Mouse (Mus musculus): ENCODE results near the gene Mxra8.
A peak's percentile ranks its signal among the peaks of the same experiment; 100 is the strongest.

Gene Mxra8

GRCm38 (mm10) chr4:155839483-155839910, at the start of gene Mxra8:
Mxra8 (plus strand) TSS chr4:155839680.
- DNase-seq (ENCODE audit: low read depth, low spot score), result peak; percentile 76

GRCm38 (mm10) chr4:155790021-155790489, 49.4 kb upstream of the Mxra8 start, which contains the start of gene Ankrd65:
Ankrd65 (plus strand) TSS chr4:155790439.
- DNase-seq (ENCODE audit: low read depth, low spot score), result no peak

DNA sequence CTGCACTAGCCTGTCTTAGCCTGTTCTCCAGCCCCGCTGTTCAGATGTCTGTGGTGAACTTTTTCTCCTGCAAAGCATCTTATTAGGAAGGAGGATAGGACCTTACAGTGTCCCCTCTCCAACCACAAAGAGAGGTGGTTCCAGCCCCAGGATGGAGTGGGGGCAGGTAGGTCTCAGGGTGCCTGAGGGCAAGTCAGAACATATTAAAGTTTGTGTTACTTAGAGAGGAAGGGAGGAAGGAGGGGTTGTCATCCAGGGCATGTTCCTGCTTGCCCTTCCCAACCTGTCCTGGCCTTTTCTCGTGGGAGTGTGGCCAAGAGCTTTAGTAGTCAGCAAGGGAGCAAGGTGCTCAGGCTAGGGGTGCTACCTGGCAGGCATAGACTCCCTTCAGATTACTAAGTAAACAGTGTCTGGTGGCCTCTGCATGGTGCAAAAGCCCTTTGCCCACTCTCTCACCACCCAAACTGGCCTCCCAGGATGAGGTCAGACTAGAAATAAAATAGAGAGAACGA, 48.8 kb upstream of the Mxra8 start:
- DNase-seq (ENCODE audit: low read depth, low spot score), result no peak

GRCm38 (mm10) chr4:155791240-155791933, 48.1 kb upstream of the Mxra8 start:
- DNase-seq (ENCODE audit: low read depth, low spot score), result no peak

DNA sequence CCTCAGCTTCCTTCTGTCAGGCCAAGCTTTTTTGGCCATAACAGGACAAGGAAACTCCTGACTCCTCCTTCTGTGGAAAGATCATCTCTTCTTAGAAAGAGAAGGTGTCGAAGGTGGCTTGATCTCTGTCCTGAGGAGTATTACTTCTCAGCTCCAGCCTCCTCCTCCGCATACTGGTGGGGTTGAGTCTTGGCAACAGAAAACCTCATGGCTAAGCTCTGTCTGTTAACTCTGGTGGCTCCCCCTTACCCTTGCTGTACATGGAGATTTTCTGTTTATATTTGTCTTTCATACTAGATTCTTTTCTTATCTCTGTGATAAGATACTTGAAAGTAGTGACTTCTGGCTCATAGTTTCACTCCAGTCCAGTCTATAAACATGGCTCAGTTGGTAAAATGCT, 45.8 kb upstream of the Mxra8 start:
- DNase-seq (ENCODE audit: low read depth, low spot score), result no peak

GRCm38 (mm10) chr4:155802075-155802474, 37.4 kb upstream of the Mxra8 start:
- DNase-seq (ENCODE audit: low read depth, low spot score), result no peak

GRCm38 (mm10) chr4:155802741-155803339, 36.6 kb upstream of the Mxra8 start, which contains the start of gene Mrpl20:
Mrpl20 (plus strand) TSS chr4:155802878.
- no peak for DNase-seq (ENCODE audit: low read depth, low spot score)

DNA sequence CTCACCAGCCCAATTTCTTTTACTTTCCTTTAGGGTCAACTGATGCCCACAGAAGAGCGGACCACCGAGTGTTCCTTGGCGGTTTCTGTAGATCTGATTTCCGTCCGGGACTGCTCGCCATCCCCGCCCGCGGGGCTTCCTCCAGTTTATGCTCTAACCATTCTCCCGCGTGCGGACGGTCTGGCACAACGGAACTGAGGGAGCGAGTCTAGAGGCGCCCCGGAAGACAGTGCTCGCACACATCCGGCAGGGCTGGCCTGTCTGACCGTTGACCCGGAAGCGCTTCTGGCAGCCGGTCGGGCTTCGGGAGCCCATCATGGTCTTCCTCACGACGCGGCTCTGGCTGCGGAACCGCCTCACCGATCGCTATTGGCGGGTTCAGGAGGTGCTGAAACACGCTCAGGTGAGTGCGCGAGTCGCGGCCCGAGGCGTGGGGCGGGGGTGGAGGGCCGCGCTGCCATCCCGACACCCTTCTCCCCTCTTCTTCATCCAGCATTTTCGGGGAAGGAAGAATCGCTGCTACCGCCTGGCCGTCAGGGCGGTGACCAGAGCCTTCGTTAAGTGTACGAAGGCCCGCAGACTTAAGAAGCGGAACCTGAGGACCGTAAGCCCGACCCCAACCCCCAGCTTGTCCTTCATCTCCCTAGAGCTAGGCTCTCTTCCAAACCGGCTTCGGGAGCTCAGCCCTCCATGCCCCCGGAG, 36.0 kb upstream of the Mxra8 start:
- peak; percentile 91 for DNase-seq (ENCODE audit: low read depth, low spot score)

DNA sequence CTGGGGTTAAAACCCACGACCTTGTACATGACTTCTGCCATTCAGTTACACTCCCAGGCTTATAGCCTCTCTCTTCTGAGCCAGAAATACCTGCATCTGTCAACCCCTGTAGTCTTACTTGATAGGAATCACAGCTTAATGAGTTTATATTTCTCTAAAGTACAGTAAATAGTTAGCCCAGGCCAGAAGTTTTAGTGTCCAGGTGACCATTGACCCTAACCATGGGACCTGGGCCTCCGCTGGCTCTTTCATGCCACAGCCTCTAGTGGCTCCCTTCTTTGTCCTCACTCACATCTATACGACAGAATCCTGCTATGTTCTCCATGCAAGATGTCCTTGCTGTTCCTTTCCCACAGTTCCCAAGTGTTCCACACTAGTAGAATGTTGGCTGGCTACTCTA, 31.6 kb upstream of the Mxra8 start:
- DNase-seq (ENCODE audit: low read depth, low spot score), result no peak

DNA sequence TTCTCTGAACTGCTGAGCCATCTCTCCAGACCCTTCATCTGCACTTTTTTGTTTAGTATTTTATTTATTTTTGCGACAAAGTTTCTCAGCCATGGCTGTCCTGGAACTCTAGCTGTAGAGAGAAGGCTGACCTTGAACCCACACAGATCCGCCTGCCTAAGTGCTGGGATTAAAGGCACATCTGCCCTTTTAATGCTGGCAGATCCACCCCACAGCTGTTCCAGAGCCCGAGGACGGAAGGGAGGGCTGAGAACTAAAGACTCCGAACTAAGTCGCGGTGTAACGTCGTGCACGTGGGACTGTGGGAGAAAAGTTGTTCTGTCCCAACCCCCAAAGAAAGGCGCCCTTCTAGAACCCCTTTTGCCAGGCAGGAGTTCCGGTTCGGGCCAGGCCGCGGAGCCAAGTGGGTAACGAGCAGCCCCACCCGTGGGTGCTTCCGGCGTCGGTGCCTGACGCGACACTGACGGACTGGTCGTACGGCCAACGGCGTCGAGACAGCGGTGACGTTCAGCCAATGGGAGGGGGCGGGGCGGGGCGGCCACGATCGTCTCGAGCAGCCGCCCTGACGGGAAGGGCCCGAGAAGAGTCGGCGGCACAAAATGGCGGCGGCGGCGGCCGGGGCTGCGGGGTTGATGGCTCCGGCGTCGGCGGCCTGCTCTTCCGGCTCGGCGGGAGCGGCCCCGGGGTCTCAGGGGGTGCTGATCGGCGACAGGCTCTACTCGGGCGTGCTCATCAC, 27.4 kb upstream of the Mxra8 start, which contains the start of gene Ccnl2:
Gene Ccnl2, plus strand, starts transcription at position 561 of the 736 bp plus-strand sequence.
- peak; percentile 99 for DNase-seq (ENCODE audit: low read depth, low spot score)

DNA sequence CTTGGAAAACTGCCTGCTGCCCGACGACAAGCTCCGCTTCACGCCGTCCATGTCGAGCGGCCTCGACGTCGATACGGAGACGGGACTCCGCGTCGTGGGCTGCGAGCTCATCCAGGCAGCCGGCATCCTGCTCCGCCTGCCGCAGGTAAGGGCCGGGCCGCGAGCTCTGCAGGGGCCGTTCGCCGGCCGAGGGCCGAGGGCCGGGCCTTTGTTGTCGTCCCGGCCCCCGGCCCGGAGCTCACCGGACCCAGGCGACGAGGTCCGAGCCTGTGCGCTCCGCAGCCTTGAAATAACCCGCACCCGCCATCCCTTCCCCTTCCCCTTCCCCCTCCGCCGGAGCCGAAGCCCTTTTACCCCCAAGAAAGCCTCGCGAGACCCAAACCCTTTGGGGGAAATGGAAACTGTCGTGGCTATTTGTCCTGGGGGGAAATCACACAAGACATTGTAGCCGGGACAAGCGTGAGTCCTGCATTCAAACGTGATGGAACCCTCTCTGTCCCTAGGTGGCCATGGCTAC, 26.8 kb upstream of the Mxra8 start:
- no peak for DNase-seq (ENCODE audit: low read depth, low spot score)

GRCm38 (mm10) chr4:155817533-155817932, 21.9 kb upstream of the Mxra8 start:
- no peak for DNase-seq (ENCODE audit: low read depth, low spot score)

- DNase-seq (ENCODE audit: low read depth, low spot score), result no peak
These were observed 18.5 kb upstream of the Mxra8 start for GRCm38 (mm10) chr4:155821025-155821424.

- DNase-seq (ENCODE audit: low read depth, low spot score), result no peak
These were observed 16.0 kb upstream of the Mxra8 start for GRCm38 (mm10) chr4:155823443-155823842.

- no peak for DNase-seq (ENCODE audit: low read depth, low spot score)
These were observed 9.6 kb upstream of the Mxra8 start for GRCm38 (mm10) chr4:155829866-155830265.

DNA sequence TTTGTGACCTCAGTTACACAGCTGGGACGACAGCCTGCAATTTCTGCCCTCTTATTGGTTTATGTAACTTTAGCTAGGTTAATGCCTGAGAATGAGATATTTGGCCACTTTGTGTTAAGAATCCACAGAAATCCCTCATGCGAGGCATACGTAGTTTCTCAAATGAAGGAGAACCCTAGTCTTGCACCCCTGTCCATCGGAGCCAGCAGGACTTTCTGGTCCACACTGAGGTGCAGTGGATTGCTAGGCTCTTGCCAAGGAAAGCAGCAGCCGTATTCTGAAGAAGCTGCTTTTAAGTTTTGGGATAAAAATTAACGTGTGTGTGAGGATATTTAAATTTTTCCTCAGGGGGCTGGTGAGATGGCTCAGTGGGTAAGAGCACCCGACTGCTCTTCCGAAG, 8.9 kb upstream of the Mxra8 start:
- DNase-seq (ENCODE audit: low read depth, low spot score), result no peak

GRCm38 (mm10) chr4:155831205-155831766, 8.2 kb upstream of the Mxra8 start, which contains the start of gene Aurkaip1:
Aurkaip1 (plus strand) TSS chr4:155831272.
- DNase-seq (ENCODE audit: low read depth, low spot score), result peak; percentile 93

- no peak for DNase-seq (ENCODE audit: low read depth, low spot score)
These were observed 7.6 kb upstream of the Mxra8 start for GRCm38 (mm10) chr4:155831831-155832230.

- no peak for DNase-seq (ENCODE audit: low read depth, low spot score)
These were observed 7.2 kb upstream of the Mxra8 start for GRCm38 (mm10) chr4:155832321-155832720.

DNA sequence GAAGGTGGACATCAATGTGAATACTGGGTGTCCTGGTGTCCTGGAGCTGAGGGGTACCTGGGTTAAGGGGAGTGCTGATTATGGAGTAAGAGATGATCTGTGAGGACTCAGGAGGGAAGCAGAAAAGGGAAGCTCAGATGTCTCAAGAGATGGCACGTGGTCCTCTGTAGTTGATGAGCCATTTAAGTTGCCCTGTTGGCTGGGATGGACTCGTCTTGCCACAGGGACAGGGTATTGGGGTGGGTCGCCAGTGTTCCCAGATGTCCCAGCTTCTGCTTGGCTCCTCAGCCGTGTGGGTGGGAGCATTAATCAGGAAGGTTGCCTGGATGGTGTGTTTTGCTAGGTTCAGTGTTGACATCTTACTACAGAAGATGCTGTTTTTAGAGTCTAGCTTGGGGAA, 6.2 kb upstream of the Mxra8 start:
- DNase-seq (ENCODE audit: low read depth, low spot score), result no peak

DNA sequence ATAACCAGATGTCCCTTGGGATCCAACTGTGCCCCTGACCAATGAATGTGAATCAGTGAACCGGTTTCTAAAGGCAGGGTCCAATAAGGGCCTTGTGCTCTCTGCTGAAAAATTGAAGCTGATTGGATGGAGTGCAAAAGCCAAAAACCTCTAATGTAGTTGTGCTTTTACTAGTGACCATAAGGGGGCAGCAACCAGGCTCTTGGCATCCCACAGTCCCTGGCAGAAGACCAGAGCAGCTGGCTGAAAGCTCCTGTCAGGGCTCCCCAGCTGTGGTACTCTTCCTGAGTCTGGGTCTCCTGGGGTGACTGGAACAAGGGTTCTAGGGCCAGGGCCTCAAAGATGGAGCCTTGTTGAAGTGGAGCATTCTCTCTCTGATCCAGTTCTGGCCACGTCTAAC, 5.6 kb upstream of the Mxra8 start:
- peak; percentile 57 for DNase-seq (ENCODE audit: low read depth, low spot score)
